Mouse (Mus musculus) CH12.LX (cell line): ENCODE measurements at regions not wholly inside any gene's neighbourhood (a gene's known extent, or its start where the extent isn't known, plus 50 kb on each side); places are given as distances from the start of the nearest gene placed in this dataset.

Experiments used
- CTCF ChIP-seq, 2 experiments: IDR thresholded peaks in 1 of 2; conservative IDR thresholded peaks in 1 of 2; 2 replicates each; pipeline ENCODE4 v1.5.1; 2011 to 2012; ENCODE audit warnings: low read depth in 2 of 2, low read length in 2 of 2, improper control_type of control experiment in 1 of 2, inconsistent platforms in 1 of 2, mild to moderate bottlenecking in 1 of 2, moderate library complexity in 1 of 2
- ELF1 ChIP-seq: IDR thresholded peaks from 2 replicates; pipeline ENCODE4 v1.6.1; 2014; ENCODE audit warnings: low read depth, mild to moderate bottlenecking, inconsistent platforms, low read length, improper control_type of control experiment
- EP300 ChIP-seq: IDR thresholded peaks from 2 replicates; pipeline ENCODE4 v1.6.1; 2011; ENCODE audit warnings: low read length, improper control_type of control experiment
- KAT2A ChIP-seq: IDR thresholded peaks from 2 replicates; pipeline ENCODE4 v1.6.1; 2012; ENCODE audit warnings: low read length, improper control_type of control experiment, inconsistent platforms; ENCODE audit not compliant: insufficient replicate concordance
- POLR2A ChIP-seq: IDR thresholded peaks from 2 replicates; pipeline ENCODE4 v1.6.1; 2011; ENCODE audit warnings: low read depth, mild to moderate bottlenecking, improper control_type of control experiment, low read length
- SMC3 ChIP-seq: IDR thresholded peaks from 2 replicates; pipeline ENCODE4 v1.6.1; 2011; ENCODE audit warnings: low read depth, low read length, improper control_type of control experiment
- ZNF384 ChIP-seq: IDR thresholded peaks from 2 replicates; pipeline ENCODE4 v1.6.1; 2012; ENCODE audit warnings: low read depth, low read length, improper control_type of control experiment, inconsistent platforms

- no peak for TF ChIP-seq SMC3
- TF ChIP-seq CTCF (conservative IDR thresholded peaks at IDR 0.05 in 1 of 2, IDR thresholded peaks at IDR 0.05 in 1 of 2; ENCODE audit: low read depth in 2 of 2, low read length in 2 of 2) = no peak
- TF ChIP-seq KAT2A = no peak
- TF ChIP-seq ZNF384 = no peak
- TF ChIP-seq POLR2A = no peak
- TF ChIP-seq EP300 = no peak
- no peak for TF ChIP-seq ELF1
These were observed 343.2 kb upstream of the Pou3f3 start for GRCm38 (mm10) chr1:42352389-42352788.
